Mouse (Mus musculus) heart, adult 2 months (tissue): ENCODE results near the gene Arhgef10l.

ENCODE experiments used
- CTCF ChIP-seq: fragments of 200-600 bp; IDR thresholded peaks from 2 replicates; pipeline ENCODE4 v1.8.1; 2022; ENCODE audit warnings: antibody characterized with exemption, mild to moderate bottlenecking, moderate library complexity
- EP300 ChIP-seq: fragments of 200-500 bp; IDR thresholded peaks from 2 replicates; pipeline ENCODE4 v1.6.1; 2011; ENCODE audit warnings: low read depth, low read length, control low read depth; ENCODE audit not compliant: insufficient read depth

GRCm38 (mm10) chr4:140710781-140711180 is 45.0 kb upstream of the Arhgef10l start:
- TF ChIP-seq CTCF (no peak), EP300 (no peak)
